Mouse (Mus musculus) retina, adult 2 months (tissue): ENCODE measurements around the gene Gm3526.
"Not testable (repeated sequence)": the region's sequence is repeated elsewhere in the genome, so short reads cannot be mapped to it uniquely, and the experiment has no call there.

Experiments
- DNase-seq: peaks from one replicate; pipeline ENCODE4 v3.0.0-alpha.2; 2012; ENCODE audit warnings: low read depth, low spot score

Gene Gm3526

GRCm38 (mm10) chr14:5260480-5260879 lies at the start of gene Gm3526:
TSS of gene Gm3526 (minus strand) at chr14:5260580.
- DNase-seq, result not testable (repeated sequence)
